Mouse (Mus musculus): ENCODE measurements at regions not wholly inside any gene's neighbourhood (a gene's known extent, or its start where the extent isn't known, plus 50 kb on each side); places are given as distances from the start of the nearest gene placed in this dataset.

DNA sequence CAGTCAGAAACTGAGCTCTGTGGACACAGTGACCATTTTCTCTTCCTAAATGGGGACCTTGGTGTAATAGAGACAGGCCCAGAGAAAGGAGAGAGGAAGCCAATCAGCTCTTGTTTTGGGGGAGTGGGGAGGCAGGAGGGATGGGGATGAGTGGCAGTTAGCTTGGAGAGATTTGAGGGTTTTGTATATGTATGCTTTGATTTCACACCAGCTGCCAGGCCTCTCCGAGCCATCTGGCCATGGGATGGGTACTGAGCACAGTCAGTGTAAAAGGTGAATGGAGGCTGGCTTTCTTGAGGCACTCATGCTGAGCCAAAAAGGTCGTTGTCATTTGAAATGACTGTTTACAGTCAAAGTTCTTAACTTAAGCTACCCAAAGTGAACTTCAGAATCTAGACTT lies 295.2 kb upstream of the Gadl1 start:
- DNase-seq (ENCODE audit: low read depth): no peak

DNA sequence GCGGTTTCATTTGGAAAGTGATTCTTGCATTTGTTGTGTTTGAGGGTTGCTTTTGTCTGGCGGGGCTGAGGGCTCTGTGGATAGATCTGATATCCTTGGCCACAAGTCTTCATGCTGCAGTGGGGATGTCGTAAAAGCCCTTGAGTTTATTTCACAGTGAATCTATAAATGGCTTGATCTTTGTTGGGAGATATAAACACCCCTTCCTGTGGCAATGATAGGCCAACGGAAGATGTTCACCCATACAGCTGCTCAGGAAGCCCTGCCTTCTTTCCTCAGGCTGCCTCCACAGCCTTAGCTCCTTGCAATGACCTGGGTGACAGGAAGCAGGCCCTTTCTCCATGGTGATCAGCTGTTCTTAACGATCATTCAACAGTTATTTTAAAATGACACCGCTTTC lies 291.3 kb upstream of the Gadl1 start:
- peak; percentile 22 for DNase-seq (ENCODE audit: low read depth)

DNA sequence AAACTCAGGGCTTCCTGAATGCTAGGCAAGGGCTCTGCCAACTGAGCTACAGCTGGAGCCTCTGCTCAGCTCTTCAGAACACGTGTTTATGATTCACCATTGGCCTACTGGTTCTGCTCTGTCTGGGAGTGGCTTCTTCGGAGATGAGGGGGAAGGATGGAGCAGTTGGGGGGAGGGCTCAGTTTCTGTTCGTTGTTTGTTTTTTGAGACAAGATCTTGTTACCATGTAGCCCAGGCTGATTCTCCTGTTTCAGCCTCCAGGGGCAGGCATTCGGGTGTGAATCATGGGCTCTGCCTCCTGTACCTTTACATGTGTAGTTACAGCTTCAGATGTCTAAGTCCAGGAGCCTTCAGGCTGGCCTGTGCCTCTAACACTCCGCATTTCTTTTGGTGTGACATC lies 285.3 kb upstream of the Gadl1 start:
- peak; percentile 87 for DNase-seq (ENCODE audit: low read depth)

DNA sequence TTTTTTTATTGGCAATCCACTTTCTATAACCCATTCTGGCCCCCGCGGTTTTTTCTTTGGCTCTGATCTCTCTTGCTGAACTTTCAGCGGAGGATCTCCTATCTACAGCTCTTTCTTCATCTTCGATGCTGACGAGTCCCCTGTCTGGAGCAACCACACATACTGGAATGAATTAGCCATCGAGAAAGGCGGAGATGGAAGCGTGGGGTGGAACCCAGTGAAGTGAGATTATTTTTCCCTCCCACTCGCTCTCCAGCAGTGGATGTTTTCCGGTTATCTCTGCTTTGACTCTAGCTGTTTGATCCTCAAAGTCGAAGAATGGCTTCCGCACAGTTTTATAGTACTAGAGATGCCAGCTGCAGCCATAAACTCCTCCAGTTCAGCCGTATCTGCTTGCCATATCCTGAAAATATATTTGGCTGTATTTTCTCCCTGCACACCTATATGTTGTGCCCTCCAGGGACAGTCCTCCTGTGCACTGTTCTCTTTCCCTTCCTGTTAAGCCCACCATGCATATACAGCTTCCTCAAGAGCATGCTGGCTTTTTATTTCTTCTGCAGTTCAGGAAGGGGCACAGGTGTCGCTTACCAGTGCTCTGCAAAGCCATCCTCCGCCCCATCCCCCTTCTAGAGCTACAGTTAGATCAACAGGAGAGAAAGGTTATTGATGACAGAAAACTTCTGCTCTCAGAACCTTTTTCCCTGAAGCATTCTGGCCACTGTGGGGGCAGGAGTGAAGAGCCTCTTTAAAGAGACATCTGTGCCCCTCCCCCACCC lies 284.3 kb upstream of the Gadl1 start:
- peak; percentile 50 for DNase-seq (ENCODE audit: low read depth)

DNA sequence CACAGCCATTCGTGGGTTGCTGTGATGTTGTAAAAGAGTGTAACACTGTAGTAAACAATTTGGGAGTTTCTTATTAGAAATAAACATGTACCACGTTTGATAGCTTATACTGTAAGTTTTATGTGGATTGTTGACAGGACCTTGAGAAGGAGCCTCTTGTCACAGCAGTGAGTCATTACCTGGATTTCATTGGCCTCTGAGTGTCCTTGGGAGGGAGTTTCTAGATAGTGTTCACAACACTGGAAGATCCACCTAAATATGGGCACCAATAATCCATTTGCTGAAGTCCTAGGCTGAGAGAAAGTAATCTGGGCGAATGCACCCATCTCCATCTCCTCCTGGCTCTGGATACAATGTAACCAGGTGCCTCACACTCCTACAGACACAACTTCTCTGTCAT lies 281.7 kb upstream of the Gadl1 start:
- no peak for DNase-seq (ENCODE audit: low read depth)

DNA sequence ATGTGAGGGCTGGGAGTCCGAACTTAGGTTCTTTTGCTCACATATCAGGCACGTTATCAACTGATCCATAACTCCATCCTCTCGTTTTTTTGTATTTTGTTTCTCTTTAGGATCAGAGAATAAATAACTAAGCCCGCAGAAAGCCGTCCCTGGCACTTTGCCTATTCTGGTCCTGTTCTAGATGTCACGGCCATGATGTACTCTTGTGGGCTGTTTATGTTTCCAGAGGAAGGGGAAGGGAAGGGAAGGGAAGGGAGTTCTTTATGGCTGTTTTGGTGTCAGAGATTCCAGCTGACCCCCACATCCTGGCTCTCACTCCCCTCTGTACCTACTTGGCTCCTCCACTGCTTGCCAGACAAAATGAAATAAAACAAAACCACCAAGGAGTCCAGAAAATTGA lies 272.1 kb upstream of the Gadl1 start:
- DNase-seq (ENCODE audit: low read depth): no peak

DNA sequence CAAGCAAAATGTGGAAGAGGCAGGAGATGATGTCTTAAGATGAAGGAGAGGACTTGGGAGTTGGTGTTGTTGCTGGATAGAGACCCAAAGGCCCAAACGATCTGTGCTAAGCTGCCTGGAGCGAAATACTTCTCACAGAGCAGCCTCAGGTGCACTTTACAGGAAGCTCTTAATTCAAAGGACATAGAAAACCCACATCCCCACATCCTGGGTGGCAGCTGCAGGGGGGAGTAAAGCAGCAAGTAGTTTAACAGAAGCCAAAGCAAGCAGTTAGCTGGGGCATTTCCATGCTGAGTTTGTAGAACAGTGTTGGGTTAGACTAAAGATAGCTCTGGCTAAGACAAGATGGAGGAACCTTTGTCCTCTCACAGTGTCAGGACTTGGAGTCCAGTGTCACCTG lies 268.5 kb upstream of the Gadl1 start:
- no peak for DNase-seq (ENCODE audit: low read depth)

DNA sequence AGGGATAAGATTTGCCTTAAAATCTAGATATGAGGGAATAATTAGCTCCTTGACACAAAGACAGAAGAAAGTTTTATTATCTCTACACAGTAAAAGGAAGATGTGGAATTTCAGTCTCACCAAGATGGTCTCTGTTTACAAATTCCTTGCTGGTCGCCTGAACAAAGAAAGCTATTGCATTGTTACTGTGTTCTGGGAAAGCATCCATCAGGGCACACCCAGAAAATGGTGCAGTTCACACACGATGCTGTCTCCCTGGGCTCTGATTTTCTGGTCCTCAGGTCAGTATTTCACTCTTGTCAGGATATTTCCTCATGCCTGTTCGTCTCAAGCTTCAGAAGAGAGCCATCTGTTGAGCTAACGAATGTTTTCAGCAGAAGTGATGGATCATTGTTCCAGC lies 267.2 kb upstream of the Gadl1 start:
- DNase-seq (ENCODE audit: low read depth): no peak

DNA sequence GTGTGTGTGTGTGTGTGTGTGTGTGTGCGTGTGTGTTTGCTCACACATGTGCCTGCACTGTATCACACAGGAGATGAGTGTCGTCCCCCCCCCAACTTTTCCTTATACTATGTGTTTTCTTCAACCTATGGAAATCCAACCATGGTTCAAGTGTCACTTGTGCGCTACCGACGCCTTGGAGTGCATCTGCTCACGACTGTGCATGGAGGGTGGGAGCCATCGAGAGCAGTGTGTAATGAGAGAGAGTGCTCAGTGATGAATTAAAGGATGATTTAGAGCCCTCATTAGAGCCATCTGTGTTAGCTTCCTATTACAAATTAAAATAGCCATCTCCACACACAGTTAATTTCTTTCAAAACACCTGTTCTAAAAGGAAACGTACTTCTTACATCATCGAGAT lies 264.3 kb upstream of the Gadl1 start:
- no peak for DNase-seq (ENCODE audit: low read depth)

DNA sequence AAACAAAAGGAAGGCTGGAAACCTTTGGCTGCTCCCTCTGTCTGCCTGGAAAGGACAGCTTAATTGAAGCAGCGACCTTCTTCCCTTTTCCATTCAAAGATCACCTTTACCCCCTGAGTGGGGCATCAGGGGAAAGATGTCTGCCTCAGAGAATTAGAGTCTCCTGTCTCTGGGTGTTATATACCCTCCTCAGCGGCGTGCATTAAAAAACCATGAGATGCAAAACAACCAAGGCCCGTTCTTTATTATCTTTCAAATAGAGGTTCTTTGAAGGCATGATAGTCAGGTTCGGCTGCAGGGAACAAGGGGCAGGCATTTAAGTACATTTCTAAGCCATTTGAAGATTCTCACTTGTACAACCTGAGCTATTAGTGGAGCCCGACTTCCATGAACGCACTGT lies 263.0 kb upstream of the Gadl1 start:
- DNase-seq (ENCODE audit: low read depth): no peak

DNA sequence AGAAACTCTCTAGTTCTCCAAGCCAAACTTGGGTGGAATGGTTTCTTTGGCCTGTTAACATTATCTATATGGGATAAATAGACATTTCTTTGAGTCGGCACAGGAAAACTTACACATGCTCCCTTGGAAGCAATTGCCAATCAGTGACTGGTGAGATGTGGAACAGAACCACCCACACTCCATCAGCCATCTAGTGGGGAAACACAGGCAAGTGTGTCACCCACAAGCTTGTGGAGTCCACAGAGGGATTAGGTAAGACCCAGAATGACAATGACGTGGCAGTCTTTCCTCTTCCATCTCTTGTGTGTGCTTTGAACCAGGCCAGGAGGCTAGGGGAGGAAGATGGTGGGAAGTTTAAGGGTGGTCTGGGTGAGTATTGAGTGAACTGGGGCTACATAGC lies 257.5 kb upstream of the Gadl1 start:
- DNase-seq (ENCODE audit: low read depth): no peak

DNA sequence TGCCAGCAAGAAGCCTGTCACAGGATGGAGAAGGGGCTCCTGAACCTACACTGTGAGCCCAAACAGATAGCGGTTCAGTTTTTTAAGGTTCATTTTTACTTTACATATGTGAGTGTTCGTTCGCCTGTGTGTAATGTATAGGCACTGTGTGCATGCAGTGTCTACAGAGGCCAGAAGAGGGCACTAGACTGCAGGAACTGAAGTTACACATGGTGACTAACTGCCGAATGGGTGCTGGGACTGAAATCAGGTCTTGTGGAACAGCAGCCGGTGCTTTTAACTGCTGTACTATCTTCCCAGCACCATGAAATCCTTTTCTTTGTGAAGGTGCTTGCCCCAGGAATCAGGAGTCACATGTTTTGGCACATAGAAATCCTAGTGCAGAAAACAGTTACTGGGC lies 256.1 kb upstream of the Gadl1 start:
- DNase-seq (ENCODE audit: low read depth): peak; percentile 7

DNA sequence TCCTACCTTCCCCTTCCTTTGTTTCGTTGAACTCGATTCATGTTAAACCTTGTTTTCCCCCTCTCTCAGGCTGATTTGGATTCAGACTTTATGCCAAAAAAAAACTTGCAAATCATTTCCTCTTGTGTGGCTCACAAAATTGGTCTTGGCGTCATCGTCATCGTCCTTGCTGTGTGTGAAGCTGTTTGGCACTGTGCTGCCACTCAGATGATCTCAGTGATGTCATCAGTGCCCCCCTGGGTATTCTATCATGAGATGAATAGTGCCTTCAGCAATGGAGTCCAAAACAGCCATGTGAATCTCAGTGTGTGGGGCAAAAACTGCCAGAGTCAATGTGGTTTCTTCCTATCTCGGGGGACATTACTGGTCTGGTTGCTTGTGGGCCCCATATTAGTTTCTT lies 254.3 kb upstream of the Gadl1 start:
- DNase-seq (ENCODE audit: low read depth): no peak

DNA sequence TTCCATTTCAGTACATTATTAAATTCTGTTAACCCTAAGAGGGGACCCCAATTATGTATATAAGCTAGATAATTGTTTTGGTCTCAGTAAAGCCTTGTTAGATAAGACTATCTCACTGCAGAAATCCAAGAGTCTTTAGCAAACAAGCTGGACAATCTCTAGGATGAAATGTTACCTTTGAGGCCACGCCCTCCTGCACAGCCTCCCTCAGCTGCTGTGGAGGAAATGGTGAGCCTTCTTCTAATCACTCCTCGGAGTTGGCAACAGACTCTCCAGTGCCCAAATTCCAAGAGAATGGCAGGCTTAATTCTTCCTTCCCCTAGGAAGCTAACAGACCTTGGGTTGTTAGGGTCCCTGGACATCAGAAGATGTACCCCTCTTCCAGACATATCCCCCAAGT lies 252.7 kb upstream of the Gadl1 start:
- no peak for DNase-seq (ENCODE audit: low read depth)

DNA sequence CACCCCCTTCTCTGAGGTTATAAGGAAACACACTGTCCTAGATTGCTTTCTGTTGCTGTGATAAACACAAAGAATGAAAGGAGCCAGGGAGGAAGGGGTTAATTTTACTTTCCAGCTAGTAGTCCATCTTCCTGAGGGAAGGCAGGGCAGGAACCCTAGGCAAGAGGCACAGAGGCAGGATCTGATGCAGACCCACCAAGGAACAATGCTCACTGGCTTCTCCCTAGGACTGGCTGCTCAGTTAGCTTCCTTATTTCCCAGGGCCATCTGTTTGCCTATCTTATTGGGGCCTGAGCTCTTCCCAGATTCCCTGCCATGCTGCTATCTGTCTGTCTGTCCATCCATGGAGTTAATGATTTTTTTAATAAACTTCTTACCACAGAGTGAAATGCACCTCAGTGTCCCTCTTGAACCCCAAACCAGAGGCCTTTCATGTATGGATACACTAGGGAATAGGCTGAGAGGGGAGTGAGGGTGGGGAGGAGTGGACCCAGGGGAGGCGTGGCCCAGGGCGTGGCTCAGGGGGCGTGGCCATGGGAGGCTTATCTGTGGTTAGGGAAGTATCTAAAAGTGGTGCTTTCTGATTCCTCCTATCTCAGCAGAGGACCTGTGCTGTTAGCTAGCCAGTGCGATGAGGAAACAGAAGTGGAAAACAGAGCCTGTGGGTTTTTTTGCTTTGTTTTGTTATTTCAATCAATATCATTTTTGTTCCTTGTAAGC lies 252.1 kb upstream of the Gadl1 start:
- DNase-seq (ENCODE audit: low read depth): no peak

DNA sequence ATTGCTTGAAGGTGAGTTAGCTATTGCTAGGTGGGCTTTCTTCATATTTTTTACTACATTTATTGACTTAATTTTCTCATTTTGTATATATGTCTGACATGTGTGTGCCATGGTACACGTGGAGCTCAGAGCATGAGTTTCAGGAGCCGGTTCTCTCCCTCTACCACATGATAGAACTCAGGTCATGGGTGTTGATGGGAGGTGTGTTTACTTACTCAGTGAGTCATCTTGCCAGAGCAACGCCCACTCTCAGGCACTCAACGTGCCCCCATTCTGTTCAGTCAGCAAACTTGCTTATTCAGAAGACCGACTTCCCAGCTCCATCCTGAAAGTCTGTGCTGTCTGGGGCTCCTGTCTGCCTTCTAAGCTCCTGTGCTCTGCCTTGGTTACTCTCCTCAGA lies 250.8 kb upstream of the Gadl1 start:
- no peak for DNase-seq (ENCODE audit: low read depth)

DNA sequence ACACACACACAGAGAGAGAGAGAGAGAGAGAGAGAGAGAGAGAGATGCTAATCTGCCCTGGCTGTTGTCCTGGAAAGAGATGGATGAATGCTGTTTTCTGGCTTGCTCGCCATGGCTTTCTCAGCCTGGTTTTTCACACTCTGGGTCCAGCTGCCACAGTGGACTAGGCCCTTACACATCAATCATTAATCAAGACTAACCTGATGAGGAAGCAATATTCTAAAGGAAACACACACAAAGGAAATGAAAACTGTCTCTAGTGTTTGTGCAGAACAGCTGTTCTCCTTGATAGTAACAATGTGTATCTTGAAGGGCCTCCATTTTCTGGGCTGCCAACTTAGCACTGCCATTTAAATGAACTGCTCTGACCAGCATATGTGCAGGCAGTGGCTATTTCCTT lies 248.9 kb upstream of the Gadl1 start:
- no peak for DNase-seq (ENCODE audit: low read depth)

DNA sequence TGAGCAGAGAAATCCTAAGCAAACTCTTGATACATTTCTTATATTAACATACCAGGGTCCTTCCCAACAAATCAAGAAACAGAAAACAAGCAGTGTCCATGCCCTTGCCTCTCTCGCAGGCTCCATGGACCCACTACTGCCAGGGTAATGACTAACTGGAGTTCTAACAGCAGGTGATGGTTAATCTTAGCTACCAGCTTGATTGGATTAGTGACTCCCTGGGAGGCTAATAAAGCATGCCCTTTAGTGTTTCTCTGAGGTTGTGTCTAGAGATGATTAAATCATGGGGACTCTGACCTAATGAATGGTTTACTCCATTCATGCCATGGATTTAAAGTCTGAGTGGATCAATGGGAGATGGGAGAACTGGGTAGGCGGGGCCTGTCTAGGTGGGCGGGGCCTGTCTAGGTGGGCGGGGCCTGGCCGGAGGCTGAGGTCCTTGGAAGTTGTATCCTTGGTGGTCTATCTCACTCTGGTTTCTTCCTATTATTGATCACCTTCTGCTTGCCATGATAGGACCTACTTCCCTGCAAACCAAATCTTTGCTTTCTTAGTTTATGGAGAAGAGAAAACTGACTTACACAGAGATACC lies 247.3 kb upstream of the Gadl1 start:
- DNase-seq (ENCODE audit: low read depth): no peak

DNA sequence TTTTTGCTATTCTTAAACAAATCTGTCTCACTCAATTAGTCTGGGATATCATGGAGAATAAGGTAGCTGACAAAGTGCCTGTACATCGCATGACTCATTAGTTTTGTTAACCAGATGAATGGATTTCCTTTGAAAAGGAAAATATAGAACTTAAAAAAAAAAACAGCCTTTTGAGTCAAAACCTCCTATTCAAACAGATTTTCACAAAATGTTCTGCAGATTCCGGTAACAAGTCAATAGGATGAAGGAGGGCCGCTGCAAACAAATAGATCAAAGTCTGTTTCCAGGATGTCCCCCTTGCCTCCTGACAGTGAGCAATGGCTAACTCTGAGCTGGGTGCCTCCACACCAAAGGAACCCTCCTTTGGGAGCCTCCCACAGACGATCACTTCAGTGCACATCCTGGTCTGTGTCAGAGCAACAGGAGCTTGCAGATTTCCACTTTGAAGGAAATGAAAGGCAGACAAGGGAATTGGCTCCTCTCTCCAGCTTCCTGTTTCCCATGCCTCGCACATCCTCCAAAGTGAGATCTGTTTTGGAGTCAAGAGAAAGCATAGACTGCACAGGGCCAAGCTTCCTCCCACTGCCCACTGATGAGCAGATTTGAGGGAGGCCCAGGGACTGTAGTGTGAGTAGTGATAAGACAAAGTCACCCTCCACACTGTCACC lies 243.8 kb upstream of the Gadl1 start:
- DNase-seq (ENCODE audit: low read depth): no peak

DNA sequence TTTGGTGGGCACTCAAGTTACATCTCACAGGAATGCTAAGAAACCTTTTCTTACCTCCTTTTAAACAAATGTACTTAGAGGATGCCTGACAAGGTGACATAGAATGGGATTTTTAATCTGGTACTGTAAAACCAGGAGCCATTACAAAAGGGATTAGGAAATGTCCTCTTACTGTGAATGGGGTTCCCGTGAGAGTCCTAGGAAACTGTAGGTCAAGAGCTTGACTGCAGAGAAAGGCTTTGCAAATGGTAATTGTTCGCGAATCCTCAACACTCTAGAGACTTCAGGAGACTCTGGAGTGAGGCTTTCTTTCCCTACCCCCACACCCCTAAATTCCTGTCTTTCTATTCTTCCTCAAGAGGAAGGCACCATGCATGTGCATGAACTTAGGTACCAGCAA lies 242.7 kb upstream of the Gadl1 start:
- no peak for DNase-seq (ENCODE audit: low read depth)

DNA sequence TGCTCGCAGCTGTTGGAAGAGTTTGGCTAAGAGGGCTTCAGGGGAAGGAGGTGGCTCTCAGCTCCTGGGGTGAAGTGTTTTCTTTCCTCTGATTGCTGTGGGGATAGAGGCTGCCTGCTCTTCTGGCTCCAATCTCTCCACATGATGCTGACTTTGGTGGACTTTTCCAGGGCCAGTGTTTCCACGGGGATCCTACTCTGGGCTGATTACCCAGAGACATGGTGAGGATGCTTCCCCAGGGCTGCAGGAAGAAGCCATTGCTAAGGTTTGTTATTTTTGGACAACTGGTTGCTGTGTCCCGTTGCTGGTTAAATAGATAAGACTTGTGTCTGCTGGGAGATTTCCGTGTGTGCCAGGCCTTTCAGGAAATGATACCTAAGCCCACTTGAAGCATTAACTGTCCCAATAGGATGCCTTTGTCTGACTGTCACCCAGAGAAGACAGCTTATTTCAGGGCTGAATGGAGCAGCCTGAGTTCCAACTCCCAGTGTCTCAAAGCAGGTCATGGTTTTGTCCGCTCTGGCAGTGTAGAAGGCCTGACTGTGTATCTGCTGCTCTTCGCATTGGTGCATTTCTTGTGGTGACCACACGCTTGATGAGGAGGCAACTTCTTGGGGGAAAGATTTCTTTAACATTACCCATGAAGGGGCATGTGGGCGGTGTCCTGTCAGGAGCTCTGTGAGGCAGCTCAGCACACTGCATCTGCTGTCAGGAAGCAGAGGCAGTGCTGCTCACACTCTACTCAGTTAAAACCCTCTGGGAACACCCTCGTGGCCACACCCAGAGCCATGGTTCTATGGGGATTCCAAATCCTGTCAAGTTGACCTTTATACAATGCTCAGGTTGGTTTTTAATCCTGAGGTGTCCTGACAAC lies 228.3 kb upstream of the Gadl1 start:
- DNase-seq (ENCODE audit: low read depth): no peak

DNA sequence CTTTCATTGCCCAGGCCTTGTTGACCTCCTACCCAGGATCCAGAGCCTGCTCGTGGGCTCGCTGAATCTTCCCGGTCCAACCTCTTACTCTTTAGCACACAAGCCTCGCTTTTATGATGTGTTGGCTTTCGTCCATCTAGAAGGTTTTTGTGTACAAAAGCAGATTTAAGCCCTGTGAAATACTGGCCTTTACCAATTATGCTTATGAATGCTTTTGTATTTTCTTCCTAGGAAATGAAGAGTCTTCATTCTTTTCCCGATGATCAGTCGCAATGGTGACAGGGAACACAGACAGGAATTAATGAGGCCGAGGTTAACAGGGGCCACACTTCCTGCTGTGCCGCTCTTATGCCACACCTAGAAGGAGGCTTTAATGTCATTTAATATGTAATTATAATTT lies 227.4 kb upstream of the Gadl1 start:
- DNase-seq (ENCODE audit: low read depth): no peak

Data from induced T-regulatory cell, adult 2 months (primary cell).